Mouse (Mus musculus): ENCODE data around the gene Nup210.
A peak's percentile ranks its signal among the peaks of the same experiment; 100 is the strongest.

Gene Nup210

GRCm38 (mm10) chr6:91116244-91117145 lies at the start of gene Nup210:
TSS of gene Nup210 (minus strand) at chr6:91116829.
- DNase-seq (ENCODE audit: low read depth, low spot score) = peak; percentile 95

- DNase-seq (ENCODE audit: low read depth, low spot score) = peak; percentile 69
These were observed 48.6 kb upstream of the Nup210 start for GRCm38 (mm10) chr6:91165210-91165609.

GRCm38 (mm10) chr6:91164584-91164983 lies 48.0 kb upstream of the Nup210 start:
- no peak for DNase-seq (ENCODE audit: low read depth, low spot score)

DNA sequence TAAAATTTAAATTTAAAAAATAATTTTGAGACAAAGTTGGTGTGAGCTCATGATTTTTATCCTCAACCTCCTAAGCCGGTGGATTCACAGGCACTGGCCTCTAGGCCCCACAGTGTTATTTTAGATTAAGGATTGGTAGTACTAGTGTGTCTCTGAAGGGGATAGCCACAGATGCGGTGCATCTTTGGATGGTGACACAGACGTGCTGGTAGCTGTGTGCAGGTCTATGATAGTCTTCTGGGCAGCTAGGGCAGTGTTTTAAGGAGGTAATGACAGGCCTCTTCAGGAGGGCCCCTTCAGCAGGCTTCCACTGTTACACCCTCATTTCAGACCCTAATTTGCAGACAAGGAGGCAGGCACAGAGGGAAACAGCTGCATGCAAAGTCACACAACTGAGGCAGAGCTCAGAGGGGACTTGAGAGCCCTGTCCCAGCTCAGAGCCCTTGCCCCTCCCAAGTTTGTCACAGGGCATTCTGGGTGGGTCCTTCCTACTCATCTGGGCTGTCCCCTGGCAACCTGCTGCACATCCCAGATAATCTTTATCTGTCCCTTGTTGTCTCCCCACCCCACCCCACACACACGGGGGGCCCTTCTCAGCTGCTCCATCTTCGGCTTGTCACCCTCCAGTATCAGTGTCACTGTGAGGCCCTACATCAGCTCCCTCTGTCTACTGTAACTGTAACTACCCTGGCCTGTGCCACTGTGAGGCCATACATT lies 46.7 kb upstream of the Nup210 start:
- DNase-seq (ENCODE audit: low read depth, low spot score) = no peak

DNA sequence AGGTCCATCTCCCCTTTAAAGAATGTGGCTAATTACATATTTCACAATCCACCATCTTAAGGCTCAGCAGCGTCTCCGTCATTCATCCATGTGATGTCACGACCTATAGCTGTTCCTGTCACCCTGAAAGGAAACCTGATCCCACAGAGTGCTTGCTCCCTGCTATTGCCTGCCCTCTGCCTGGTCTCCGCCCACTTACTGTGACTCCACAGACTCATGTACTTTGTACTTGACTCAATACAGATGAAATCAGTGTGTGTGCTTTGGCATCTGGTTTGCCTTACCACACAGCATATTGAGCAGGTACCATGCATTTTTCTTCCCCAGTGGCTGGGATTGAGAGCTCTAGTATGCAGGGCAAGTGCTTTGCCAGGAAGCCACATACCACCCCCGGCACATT lies 45.7 kb upstream of the Nup210 start:
- no peak for DNase-seq (ENCODE audit: low read depth, low spot score)

DNA sequence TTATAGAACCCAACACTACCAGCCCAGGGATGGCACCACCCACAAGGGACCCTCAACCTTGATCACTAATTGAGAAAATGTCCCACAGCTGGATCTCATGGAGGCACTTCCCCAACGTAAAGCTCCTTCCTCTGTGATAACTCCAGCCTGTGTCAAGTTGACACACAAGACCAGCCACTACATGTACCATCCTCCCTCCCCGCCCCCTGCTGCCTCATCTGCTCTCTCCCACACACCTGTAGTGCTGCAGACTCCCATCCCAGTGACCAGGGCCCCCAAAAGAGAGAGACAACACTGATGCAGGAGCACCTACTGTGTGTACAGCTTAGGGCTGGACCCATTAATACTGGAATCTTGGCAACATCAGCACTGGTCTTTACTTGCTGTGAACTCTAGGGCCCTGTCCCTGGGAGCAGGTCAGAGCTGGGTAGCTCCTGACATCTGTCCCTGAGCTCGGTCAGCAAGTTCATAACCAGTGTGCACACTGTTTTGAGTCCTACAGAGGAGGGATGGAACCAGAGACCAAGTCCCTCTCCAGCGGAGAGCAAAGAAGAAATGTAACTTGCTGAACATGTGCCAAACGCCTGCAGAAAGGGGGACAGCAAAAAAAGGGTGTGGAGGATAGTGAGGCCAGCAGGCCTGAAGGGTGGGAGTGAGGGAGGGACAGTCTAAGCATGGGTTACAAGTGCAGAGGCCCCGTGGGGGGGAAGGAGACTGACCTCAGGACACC lies 45.0 kb upstream of the Nup210 start:
- no peak for DNase-seq (ENCODE audit: low read depth, low spot score)

GRCm38 (mm10) chr6:91160976-91161375 lies 44.3 kb upstream of the Nup210 start:
- DNase-seq (ENCODE audit: low read depth, low spot score) = no peak

- no peak for DNase-seq (ENCODE audit: low read depth, low spot score)
These were observed 43.8 kb upstream of the Nup210 start for GRCm38 (mm10) chr6:91160399-91160798.

DNA sequence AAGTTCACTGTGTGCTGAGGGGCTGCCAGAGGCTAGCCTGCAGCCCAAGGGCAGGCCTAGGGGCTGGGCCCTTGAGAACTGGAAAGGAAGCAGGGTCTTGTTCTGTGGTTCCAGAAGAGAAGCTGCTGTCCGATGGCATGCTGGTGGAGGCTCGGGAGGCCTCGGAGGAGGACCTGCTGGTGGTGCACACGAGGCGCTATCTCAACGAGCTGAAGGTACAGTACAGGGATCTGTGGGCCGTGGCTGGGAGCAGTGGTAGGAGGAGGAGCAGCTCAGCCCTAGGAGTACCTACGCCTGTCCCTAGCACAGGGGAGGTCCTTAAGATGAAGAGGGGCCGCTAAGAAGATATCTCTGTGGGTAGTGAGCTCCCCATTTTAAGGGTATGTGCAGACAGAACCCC lies 42.4 kb upstream of the Nup210 start:
- DNase-seq (ENCODE audit: low read depth, low spot score) = no peak

DNA sequence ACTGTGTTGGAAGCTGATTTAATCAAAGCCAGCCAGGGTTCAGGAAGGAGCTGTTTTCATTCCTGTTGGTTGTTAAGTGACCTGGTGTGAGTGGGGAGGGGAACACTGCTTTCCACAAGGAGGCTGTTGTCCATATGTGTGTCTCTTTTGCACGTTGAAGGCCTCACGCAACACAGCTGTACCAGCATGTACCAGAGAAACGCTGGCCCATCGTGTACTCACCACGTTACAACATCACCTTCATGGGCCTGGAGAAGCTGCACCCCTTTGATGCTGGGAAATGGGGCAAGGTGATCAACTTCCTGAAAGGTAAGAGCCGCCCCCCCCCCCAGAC lies 40.6 kb upstream of the Nup210 start:
- DNase-seq (ENCODE audit: low read depth, low spot score) = no peak

GRCm38 (mm10) chr6:91156554-91157236 lies 40.1 kb upstream of the Nup210 start, which contains the start of gene Hdac11:
TSS of gene Hdac11 (plus strand) at chr6:91156665.
- peak; percentile 97 for DNase-seq (ENCODE audit: low read depth, low spot score)

GRCm38 (mm10) chr6:91156062-91156461 lies 39.4 kb upstream of the Nup210 start:
- no peak for DNase-seq (ENCODE audit: low read depth, low spot score)

DNA sequence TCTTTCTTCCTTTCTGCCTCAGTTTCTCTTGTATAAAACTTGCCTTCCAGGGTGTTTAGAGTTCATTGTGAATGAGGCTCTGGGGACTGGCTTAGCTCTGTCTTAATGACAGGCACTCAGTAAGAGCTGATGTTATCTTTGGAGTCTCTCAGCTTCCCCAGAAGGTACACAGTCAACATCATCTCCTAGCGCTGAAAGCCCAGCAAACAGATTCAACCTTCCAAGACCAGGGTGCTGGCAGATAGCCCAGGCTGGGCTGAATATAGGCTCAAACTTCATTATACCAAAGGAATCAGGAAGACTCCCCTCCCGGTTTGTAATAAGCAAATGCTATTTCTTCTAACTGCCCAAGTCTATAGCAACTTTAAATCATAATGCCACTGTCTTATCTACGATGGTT lies 38.7 kb upstream of the Nup210 start:
- no peak for DNase-seq (ENCODE audit: low read depth, low spot score)

GRCm38 (mm10) chr6:91154685-91155084 lies 38.1 kb upstream of the Nup210 start:
- DNase-seq (ENCODE audit: low read depth, low spot score) = no peak

DNA sequence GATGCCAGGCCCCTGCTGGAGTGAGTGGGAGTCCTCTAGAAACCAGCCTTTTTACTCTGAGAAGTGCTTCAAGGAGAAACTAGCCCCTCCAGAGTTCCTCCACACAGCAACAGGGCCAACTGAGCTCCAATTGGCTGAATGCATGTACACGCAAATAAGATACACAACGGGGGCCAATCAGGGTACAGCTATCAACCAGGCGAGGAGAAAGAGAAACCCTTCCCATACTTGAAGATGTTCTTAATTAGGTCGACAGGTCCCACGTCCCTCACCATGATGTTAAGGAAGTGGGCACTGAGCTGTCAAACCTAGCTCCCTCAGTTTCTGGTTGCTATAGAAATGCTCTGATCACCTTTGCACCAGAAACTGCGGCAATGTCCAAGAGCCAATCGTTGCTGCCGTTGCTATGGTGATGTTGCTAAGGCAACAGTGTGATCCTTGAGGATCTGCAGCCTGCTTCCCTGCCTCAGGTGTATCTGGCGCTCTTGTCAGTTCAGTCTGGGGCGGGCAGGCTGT lies 37.0 kb upstream of the Nup210 start:
- DNase-seq (ENCODE audit: low read depth, low spot score) = peak; percentile 77

DNA sequence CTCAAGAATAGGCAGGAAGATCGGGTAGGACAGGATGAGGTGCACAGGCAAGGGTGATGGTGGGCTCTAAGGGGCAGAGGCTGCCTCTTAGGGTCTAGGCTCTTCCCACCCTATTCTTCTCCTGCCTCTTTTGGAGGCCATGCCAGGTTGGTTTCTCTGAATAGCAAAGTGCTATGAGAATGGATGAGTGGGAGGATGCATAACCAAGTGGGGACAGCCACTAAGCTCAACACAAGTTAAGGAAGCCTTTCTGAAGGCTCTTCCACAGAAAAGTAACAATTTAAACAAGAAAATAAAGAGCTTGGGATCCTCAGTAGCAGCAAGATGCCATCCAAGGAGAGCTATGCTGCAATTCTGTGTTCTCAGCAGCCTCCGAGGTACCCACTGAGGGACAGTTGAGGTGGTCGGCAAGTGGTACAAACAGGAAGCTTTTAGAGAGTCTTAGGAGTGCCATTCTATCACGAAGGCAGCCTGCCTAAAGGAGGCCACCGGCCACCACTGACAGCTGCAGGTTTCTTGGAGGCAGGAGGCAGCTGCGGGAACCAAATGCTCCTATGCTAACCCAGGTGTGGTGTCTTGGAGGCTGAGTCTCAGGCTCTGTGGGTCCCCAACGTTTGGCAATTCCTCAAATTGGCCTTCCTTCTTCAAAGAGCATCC lies 36.4 kb upstream of the Nup210 start:
- no peak for DNase-seq (ENCODE audit: low read depth, low spot score)

DNA sequence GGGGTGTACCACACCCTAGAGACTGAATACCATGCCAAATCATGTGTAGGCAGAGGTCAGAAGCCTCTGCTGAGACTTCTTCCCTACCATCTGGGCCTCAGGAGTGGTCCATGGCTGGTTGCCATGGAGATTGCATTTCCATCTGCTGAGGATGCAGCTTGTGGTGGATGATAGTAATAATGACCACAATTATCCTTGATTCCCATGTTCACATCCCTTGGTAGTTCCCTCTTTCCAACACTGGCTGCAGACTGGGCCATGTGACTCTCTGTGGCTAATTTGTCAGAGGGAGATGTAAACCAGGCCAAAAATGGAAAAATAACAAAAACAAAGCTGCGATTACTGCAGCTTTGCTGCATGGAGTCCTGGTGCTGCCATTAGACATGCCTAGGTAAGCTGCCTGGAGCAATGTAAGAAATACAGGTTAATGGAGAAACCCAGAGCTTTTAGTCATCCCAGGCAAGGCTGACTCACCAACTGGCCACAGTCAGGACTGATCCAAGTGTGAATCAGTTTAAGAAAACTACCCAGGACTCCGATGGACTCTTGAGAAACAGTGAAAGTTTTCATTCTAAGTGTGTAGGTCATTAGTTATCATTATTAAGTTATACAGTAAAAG lies 30.6 kb upstream of the Nup210 start:
- no peak for DNase-seq (ENCODE audit: low read depth, low spot score)

GRCm38 (mm10) chr6:91146443-91147151 lies 30.0 kb upstream of the Nup210 start:
- no peak for DNase-seq (ENCODE audit: low read depth, low spot score)

GRCm38 (mm10) chr6:91145572-91145971 lies 28.9 kb upstream of the Nup210 start:
- DNase-seq (ENCODE audit: low read depth, low spot score) = no peak

- no peak for DNase-seq (ENCODE audit: low read depth, low spot score)
These were observed 28.4 kb upstream of the Nup210 start for GRCm38 (mm10) chr6:91145056-91145455.
